16 mouse cellular contexts compared by ENCODE assay signal in the genomic region with DNA sequence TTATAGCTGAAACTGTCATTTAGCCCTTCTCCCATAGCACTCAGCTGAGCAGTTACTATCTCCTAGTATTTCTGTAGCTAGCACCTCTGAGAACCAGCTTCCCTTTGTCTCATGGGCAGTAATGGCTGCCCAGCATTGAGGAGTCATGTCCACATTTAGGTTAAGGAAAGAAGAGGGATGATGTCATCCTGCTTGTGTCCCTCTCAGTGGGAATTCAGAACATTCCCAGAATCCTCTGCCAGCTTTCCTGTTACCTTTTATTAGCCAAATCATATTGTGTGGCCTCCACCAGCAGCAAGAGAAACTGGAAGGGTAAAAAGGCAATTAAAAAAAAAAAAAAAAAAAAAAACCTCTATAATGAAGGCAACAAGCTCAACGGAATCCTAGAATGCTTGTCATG.
"Had no signal": no experiment of that assay in that cellular context is flagged by ENCODE, and none has a peak within 500 bp of the region (broad histone marks: within the 10 kb centered on the region; RNA-seq: fewer than 3 reads in every experiment).

No protein-coding gene starts in this region.

- H3K4me1 ChIP-seq: midbrain, embryonic 12.5 days had no signal

- DNase-seq: lung, adult 18-20 months; lung, embryonic 14.5 days; lung, postnatal 10 days; lung, postnatal 4 days; midbrain, embryonic 14.5 days; retina, postnatal 1 day; right cerebral cortex, adult 18-20 months; right cerebral cortex, postnatal 25 days; right cerebral cortex, postnatal 4 days; spleen, adult 18-20 months; thymus, adult 18-20 months; thymus, postnatal 14 days; thymus, postnatal 36 days had no signal

- H3K27ac ChIP-seq: midbrain, embryonic 10.5 days; midbrain, embryonic 12.5 days; neural tube, embryonic 12.5 days had no signal

- H3K4me3 ChIP-seq: midbrain, embryonic 10.5 days; midbrain, embryonic 12.5 days; neural tube, embryonic 12.5 days had no signal
